Mouse (Mus musculus) spleen, adult 2 months (tissue): ENCODE results near the gene Lpo. TPM values are rescaled to one million over a fixed set of nuclear protein-coding genes. Genes with fewer than 3 reads are reported as not detected.

Experiments
- DNase-seq, 2 experiments: peaks; one replicate each; pipeline versions ENCODE4 v3.0.0 to v3.0.0-alpha.2; 2012 to 2021; ENCODE audit warnings: low spot score in 2 of 2, low read depth in 1 of 2
- H3K27ac ChIP-seq: fragments of 200-500 bp; 2 replicates; pipeline ENCODE4 v1.5.1; 2012; ENCODE audit warnings: low read length, inconsistent platforms; ENCODE audit not compliant: insufficient read depth
- H3K27me3 ChIP-seq: fragments of 200-500 bp; 2 replicates; pipeline ENCODE4 v1.6.1; 2012; ENCODE audit warnings: mild to moderate bottlenecking, moderate library complexity, low read length, inconsistent platforms; ENCODE audit not compliant: control insufficient read depth, insufficient read depth
- H3K36me3 ChIP-seq: fragments of 200-500 bp; 2 replicates; pipeline ENCODE4 v1.6.1; 2012; ENCODE audit warnings: mild to moderate bottlenecking, low read length, inconsistent platforms; ENCODE audit not compliant: control insufficient read depth, insufficient read depth
- H3K4me1 ChIP-seq: fragments of 200-500 bp; 2 replicates; pipeline ENCODE4 v1.6.1; 2011; ENCODE audit warnings: inconsistent platforms; ENCODE audit not compliant: control insufficient read depth, insufficient read depth, insufficient read length
- H3K4me3 ChIP-seq: fragments of 200-500 bp; 2 replicates; pipeline ENCODE4 v1.5.1; 2011; ENCODE audit warnings: mild to moderate bottlenecking, inconsistent platforms; ENCODE audit not compliant: insufficient read depth, insufficient read length; ENCODE audit errors: extremely low read depth
- CTCF ChIP-seq: fragments of 200-500 bp; IDR thresholded peaks from 2 replicates; pipeline ENCODE4 v1.5.1; 2011; ENCODE audit warnings: mild to moderate bottlenecking, inconsistent platforms; ENCODE audit not compliant: insufficient read depth, insufficient read length, insufficient replicate concordance; ENCODE audit errors: extremely low read depth
- POLR2A ChIP-seq: fragments of 200-500 bp; IDR thresholded peaks from 2 replicates; pipeline ENCODE4 v1.6.1; 2011; ENCODE audit warnings: low read depth, low read length, inconsistent platforms
- WGBS: fragments of 180-500 bp; shearing (Covaris S2); methylation state at CpG from one replicate; pipeline ENCODE4 v1.1.7; 2018; 5-methylcytosine and 5-hydroxymethylcytosine counted together
- polyA plus RNA-seq: library from polyadenylated mRNA; depleted of rRNA; stranded (reverse); fragments of >200 nt; gene quantifications from 2 replicates; pipeline ENCODE4 v1.2.3, GENCODE M21; 2012

Gene Lpo
- polyA plus RNA-seq, 1 experiment: 0.02 TPM

GRCm38 (mm10) chr11:87763988-87764876, 63.9 kb downstream of the Lpo start:
- no peak overlapping the region for H3K27ac ChIP-seq
- TF ChIP-seq CTCF: no peak
- no peak for TF ChIP-seq POLR2A
- peaks cover 7% of the 10 kb centered on the region for H3K27me3 ChIP-seq
- peaks cover 12% of the 10 kb centered on the region for H3K4me1 ChIP-seq
- peak overlapping the region; percentile 36 for H3K4me3 ChIP-seq
- no peaks in the 10 kb centered on the region for H3K36me3 ChIP-seq
- peak in 1 of 2 experiments; percentile 50 for DNase-seq
- 2% methylated on average over 65 of the region's 65 CpGs for WGBS

- Histone ChIP-seq H3K36me3 (no peaks in the 10 kb centered on the region), H3K27ac (no peak overlapping the region), H3K4me3 (peak overlapping the region; percentile 36; the same call in 1 of the 2 replicates), H3K27me3 (peaks cover 7% of the 10 kb centered on the region), H3K4me1 (peaks cover 12% of the 10 kb centered on the region)
- WGBS: 28% methylated on average over 17 of the region's 17 CpGs
- no peak for DNase-seq
- TF ChIP-seq POLR2A (no peak), CTCF (no peak)
Observed at GRCm38 (mm10) chr11:87763511-87763987, 64.5 kb downstream of the Lpo start.

GRCm38 (mm10) chr11:87762702-87763385, 65.2 kb downstream of the Lpo start:
- peaks cover 7% of the 10 kb centered on the region for H3K27me3 ChIP-seq
- 0 out of 2 replicates have a peak, but pooled peaks cover 2% of the 10 kb centered on the region for H3K36me3 ChIP-seq
- no peak for TF ChIP-seq CTCF
- no peak for TF ChIP-seq POLR2A
- no peak for DNase-seq
- no peak overlapping the region for H3K27ac ChIP-seq
- 81% methylated on average over 12 of the region's 12 CpGs for WGBS
- no peak overlapping the region for H3K4me3 ChIP-seq
- H3K4me1 ChIP-seq: peaks cover 12% of the 10 kb centered on the region

- Histone ChIP-seq H3K4me3 (no peak overlapping the region), H3K27me3 (peaks cover 7% of the 10 kb centered on the region), H3K27ac (no peak overlapping the region), H3K4me1 (peaks cover 12% of the 10 kb centered on the region), H3K36me3 (peaks cover 9% of the 10 kb centered on the region)
- DNase-seq: no peak
- no peak for TF ChIP-seq CTCF
- no peak for TF ChIP-seq POLR2A
- 78% methylated on average over 14 of the region's 14 CpGs for WGBS
Observed at GRCm38 (mm10) chr11:87761806-87762701, 66.0 kb downstream of the Lpo start.

GRCm38 (mm10) chr11:87761181-87761721, 66.8 kb downstream of the Lpo start:
- WGBS: 71% methylated on average over 11 of the region's 11 CpGs
- no peak overlapping the region for H3K4me3 ChIP-seq
- DNase-seq: no peak
- H3K27me3 ChIP-seq: peaks cover 7% of the 10 kb centered on the region
- peaks cover 12% of the 10 kb centered on the region for H3K4me1 ChIP-seq
- H3K36me3 ChIP-seq: peaks cover 16% of the 10 kb centered on the region
- no peak for TF ChIP-seq CTCF
- TF ChIP-seq POLR2A: no peak
- H3K27ac ChIP-seq: no peak overlapping the region

- H3K4me1 ChIP-seq: peaks cover 12% of the 10 kb centered on the region
Observed at GRCm38 (mm10) chr11:87760301-87761081, 67.6 kb downstream of the Lpo start, which contains the start of gene Tspoap1. TSS of gene Tspoap1 (plus strand) at chr11:87760541.

More at GRCm38 (mm10) chr11:87760301-87761081, 67.6 kb downstream of the Lpo start, which contains the start of gene Tspoap1:
- H3K4me3 ChIP-seq: no peak within 1 kb of the TSS
- 7% methylated on average over 23 of the region's 23 CpGs for WGBS
- H3K36me3 ChIP-seq: peaks cover 18% of the 10 kb centered on the region
- H3K27me3 ChIP-seq: peaks cover 7% of the 10 kb centered on the region
- TF ChIP-seq POLR2A (no peak), CTCF (no peak)
- peak within 1 kb of the TSS; percentile 6; the same call in 1 of the 2 replicates for H3K27ac ChIP-seq
- DNase-seq: peak; percentile 35 to 42
